Mouse (Mus musculus) erythroblast, adult 5-6 weeks (primary cell): ENCODE results near the gene Bicral. TPM values are rescaled to one million over a fixed set of nuclear protein-coding genes. Genes with fewer than 3 reads are reported as not detected.

Source experiments
- ATAC-seq: replicated peaks from 2 replicates; pipeline ENCODE4 v1.8.0; 2016; ENCODE audit warnings: moderate number of reproducible peaks, mild to moderate bottlenecking, moderate TSS enrichment, inconsistent platforms; ENCODE audit not compliant: poor library complexity, low FRiP score, severe bottlenecking
- total RNA-seq, 2 experiments: library from RNA; stranded (forward) in 1 of 2; stranded (reverse) in 1 of 2; fragments of 150-400 nt in 1 of 2; fragments of 200-764, 138-1000 nt in 1 of 2; gene quantifications; 2 replicates each; pipeline versions ENCODE4 v1.2.3 to v1.2.4; 2015 to 2017; ENCODE audit warnings: low replicate concordance in 2 of 2

Gene Bicral
- total RNA-seq, 2 experiments from 2014 or later = 3.7 to 6.5 TPM

- ATAC-seq = no peak
Measured at GRCm38 (mm10) chr17:46876371-46876950, 18.2 kb upstream of the Bicral start.

- 0 out of 2 replicates have a peak, but pooled peaks have one; percentile 26 for ATAC-seq
Measured at GRCm38 (mm10) chr17:46875626-46876025, 17.3 kb upstream of the Bicral start.

- ATAC-seq = no peak
Measured at GRCm38 (mm10) chr17:46874133-46874532, 15.9 kb upstream of the Bicral start.

GRCm38 (mm10) chr17:46872806-46873205 is 14.5 kb upstream of the Bicral start:
- ATAC-seq = no peak

GRCm38 (mm10) chr17:46870913-46871312 is 12.6 kb upstream of the Bicral start:
- no peak for ATAC-seq

- ATAC-seq = no peak
Measured at GRCm38 (mm10) chr17:46870204-46870798, 12.0 kb upstream of the Bicral start.

- ATAC-seq = no peak
Measured at GRCm38 (mm10) chr17:46866836-46867235, 8.6 kb upstream of the Bicral start.

GRCm38 (mm10) chr17:46864566-46865195 is 6.4 kb upstream of the Bicral start:
- ATAC-seq = 0 out of 2 replicates have a peak, but pooled peaks have one; percentile 41

GRCm38 (mm10) chr17:46860120-46860519 is 1.8 kb upstream of the Bicral start:
- no peak for ATAC-seq

- no peak for ATAC-seq
Measured at GRCm38 (mm10) chr17:46858749-46859444, 615 bp upstream of the Bicral start.

GRCm38 (mm10) chr17:46857361-46857902 is 850 bp downstream of the Bicral start:
- peak; percentile 53 for ATAC-seq

- peak; percentile 79 for ATAC-seq
Measured at GRCm38 (mm10) chr17:46856471-46857360, 1.6 kb downstream of the Bicral start.

- no peak for ATAC-seq
Measured at GRCm38 (mm10) chr17:46856107-46856388, 2.2 kb downstream of the Bicral start.

GRCm38 (mm10) chr17:46855328-46856106 is 2.8 kb downstream of the Bicral start:
- no peak for ATAC-seq

- ATAC-seq = no peak
Measured at GRCm38 (mm10) chr17:46854640-46855110, 3.6 kb downstream of the Bicral start.

GRCm38 (mm10) chr17:46854096-46854495 is 4.2 kb downstream of the Bicral start:
- ATAC-seq = no peak

- ATAC-seq = no peak
Measured at GRCm38 (mm10) chr17:46853281-46853680, 5.0 kb downstream of the Bicral start.

- ATAC-seq = no peak
Measured at GRCm38 (mm10) chr17:46852725-46853124, 5.6 kb downstream of the Bicral start.

- no peak for ATAC-seq
Measured at GRCm38 (mm10) chr17:46847206-46847605, 11.1 kb downstream of the Bicral start.
